Mouse (Mus musculus): ENCODE measurements around the gene Txn2. TPM values are rescaled to one million over a fixed set of nuclear protein-coding genes. Genes with fewer than 3 reads are reported as not detected.

Txn2 gene
- polyA plus RNA-seq, 1 experiment, result 253 TPM

DNA sequence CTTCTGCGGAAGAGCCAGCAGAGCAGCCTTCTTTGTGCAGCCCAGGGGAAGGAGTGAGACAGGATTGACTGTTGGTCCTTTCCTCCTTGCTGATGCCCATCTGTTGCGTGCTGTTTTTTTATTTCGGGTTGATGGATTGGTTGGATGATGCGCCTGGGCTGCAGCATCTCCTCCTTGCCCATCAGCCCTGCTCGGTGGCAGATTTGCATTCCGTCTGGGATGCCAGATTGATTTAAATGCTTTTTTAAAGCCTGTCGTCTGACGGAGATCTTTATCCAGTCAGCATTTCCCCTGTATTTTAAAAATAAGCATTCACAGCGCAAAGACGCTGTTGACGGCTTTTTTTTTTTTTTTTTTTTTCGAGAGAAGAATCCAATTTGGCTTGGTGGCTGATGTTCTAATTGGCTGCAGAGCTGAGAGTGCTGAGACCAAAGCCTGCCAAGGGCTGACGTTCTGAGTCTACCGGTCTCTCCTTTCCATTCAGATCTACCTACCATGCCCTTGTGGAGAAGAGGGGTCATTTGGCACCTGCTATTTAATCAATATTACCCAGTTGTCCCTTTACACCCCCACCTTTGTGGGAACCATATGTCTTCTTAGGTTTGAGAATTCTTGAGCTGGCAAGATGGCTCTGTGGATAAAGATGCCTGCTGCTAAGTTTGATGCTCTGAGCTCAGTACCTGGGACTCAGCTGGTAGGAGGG lies 7.0 kb upstream of the Txn2 start:
- 94% methylated on average over 14 of the region's 14 CpGs for WGBS
- peaks cover 5% of the 10 kb centered on the region for H3K4me1 ChIP-seq (replicated peaks; ENCODE audit: control insufficient read depth, insufficient read depth, low read length)
- no peaks in the 10 kb centered on the region for H3K36me3 ChIP-seq (ENCODE audit: control insufficient read depth, insufficient read depth, low read length)
- TF ChIP-seq CTCF (IDR thresholded peaks at IDR 0.05; ENCODE audit: borderline replicate concordance, control insufficient read depth, extremely low read depth, insufficient read depth, low read length, poor library complexity), result no peak
- no peak for TF ChIP-seq POLR2A (IDR thresholded peaks at IDR 0.05; ENCODE audit: control insufficient read depth, extremely low read depth, insufficient read depth, low read length, poor library complexity)
- H3K4me3 ChIP-seq (ENCODE audit: control insufficient read depth, insufficient read depth, low read length), result no peak overlapping the region
- H3K27me3 ChIP-seq (ENCODE audit: control insufficient read depth, insufficient read depth, low read length), result no peaks in the 10 kb centered on the region
- no peak overlapping the region for H3K27ac ChIP-seq (ENCODE audit: control insufficient read depth, insufficient read depth, low read length)
- DNase-seq, result no peak

DNA sequence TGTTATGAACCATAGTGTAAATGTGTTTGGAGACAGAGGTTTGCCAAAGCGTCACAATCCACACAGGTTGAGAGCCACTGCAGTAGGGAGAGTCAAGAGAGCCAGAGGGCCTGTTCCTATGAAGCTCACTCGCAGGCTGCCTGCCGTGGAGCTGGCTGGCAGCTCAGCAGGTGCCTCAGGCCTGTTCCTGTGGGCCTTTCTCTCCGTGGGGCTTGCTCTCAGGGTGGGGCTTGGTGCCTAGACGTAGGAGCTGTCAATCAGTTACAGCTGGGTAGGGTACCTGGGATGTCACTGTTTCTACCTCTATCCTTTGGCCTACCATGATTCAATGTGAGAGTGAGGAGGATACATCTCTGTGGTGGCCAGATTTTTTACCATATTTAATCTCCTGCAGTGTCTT lies 6.2 kb upstream of the Txn2 start:
- peaks cover 5% of the 10 kb centered on the region for H3K4me1 ChIP-seq (replicated peaks; ENCODE audit: control insufficient read depth, insufficient read depth, low read length)
- WGBS, result 82% methylated on average over 5 of the region's 5 CpGs
- H3K27ac ChIP-seq (ENCODE audit: control insufficient read depth, insufficient read depth, low read length), result no peak overlapping the region
- no peak for TF ChIP-seq CTCF (IDR thresholded peaks at IDR 0.05; ENCODE audit: borderline replicate concordance, control insufficient read depth, extremely low read depth, insufficient read depth, low read length, poor library complexity)
- no peak for TF ChIP-seq POLR2A (IDR thresholded peaks at IDR 0.05; ENCODE audit: control insufficient read depth, extremely low read depth, insufficient read depth, low read length, poor library complexity)
- DNase-seq, result no peak
- H3K36me3 ChIP-seq (ENCODE audit: control insufficient read depth, insufficient read depth, low read length), result no peaks in the 10 kb centered on the region
- no peaks in the 10 kb centered on the region for H3K27me3 ChIP-seq (ENCODE audit: control insufficient read depth, insufficient read depth, low read length)
- H3K4me3 ChIP-seq (ENCODE audit: control insufficient read depth, insufficient read depth, low read length), result no peak overlapping the region

GRCm38 (mm10) chr15:77934326-77934725 lies 5.5 kb upstream of the Txn2 start:
- Histone ChIP-seq H3K27me3 (ENCODE audit: control insufficient read depth, insufficient read depth, low read length) (no peaks in the 10 kb centered on the region), H3K4me1 (replicated peaks; ENCODE audit: control insufficient read depth, insufficient read depth, low read length) (peaks cover 6% of the 10 kb centered on the region), H3K4me3 (ENCODE audit: control insufficient read depth, insufficient read depth, low read length) (no peak overlapping the region), H3K36me3 (ENCODE audit: control insufficient read depth, insufficient read depth, low read length) (no peaks in the 10 kb centered on the region), H3K27ac (ENCODE audit: control insufficient read depth, insufficient read depth, low read length) (no peak overlapping the region)
- DNase-seq, result no peak
- no peak for TF ChIP-seq POLR2A (IDR thresholded peaks at IDR 0.05; ENCODE audit: control insufficient read depth, extremely low read depth, insufficient read depth, low read length, poor library complexity)
- TF ChIP-seq CTCF (IDR thresholded peaks at IDR 0.05; ENCODE audit: borderline replicate concordance, control insufficient read depth, extremely low read depth, insufficient read depth, low read length, poor library complexity), result no peak
- 38% methylated on average over 11 of the region's 11 CpGs for WGBS

- Histone ChIP-seq H3K27me3 (ENCODE audit: control insufficient read depth, insufficient read depth, low read length) (no peaks in the 10 kb centered on the region), H3K4me1 (replicated peaks; ENCODE audit: control insufficient read depth, insufficient read depth, low read length) (peaks cover 8% of the 10 kb centered on the region), H3K27ac (ENCODE audit: control insufficient read depth, insufficient read depth, low read length) (no peak overlapping the region), H3K36me3 (ENCODE audit: control insufficient read depth, insufficient read depth, low read length) (no peaks in the 10 kb centered on the region), H3K4me3 (ENCODE audit: control insufficient read depth, insufficient read depth, low read length) (no peak overlapping the region)
- DNase-seq, result peak; percentile 92
- no peak for TF ChIP-seq POLR2A (IDR thresholded peaks at IDR 0.05; ENCODE audit: control insufficient read depth, extremely low read depth, insufficient read depth, low read length, poor library complexity)
- TF ChIP-seq CTCF (IDR thresholded peaks at IDR 0.05; ENCODE audit: borderline replicate concordance, control insufficient read depth, extremely low read depth, insufficient read depth, low read length, poor library complexity), result peak; percentile 96
- WGBS, result 1% methylated on average over 14 of the region's 14 CpGs
Observed at GRCm38 (mm10) chr15:77933770-77934169, 5.0 kb upstream of the Txn2 start.

DNA sequence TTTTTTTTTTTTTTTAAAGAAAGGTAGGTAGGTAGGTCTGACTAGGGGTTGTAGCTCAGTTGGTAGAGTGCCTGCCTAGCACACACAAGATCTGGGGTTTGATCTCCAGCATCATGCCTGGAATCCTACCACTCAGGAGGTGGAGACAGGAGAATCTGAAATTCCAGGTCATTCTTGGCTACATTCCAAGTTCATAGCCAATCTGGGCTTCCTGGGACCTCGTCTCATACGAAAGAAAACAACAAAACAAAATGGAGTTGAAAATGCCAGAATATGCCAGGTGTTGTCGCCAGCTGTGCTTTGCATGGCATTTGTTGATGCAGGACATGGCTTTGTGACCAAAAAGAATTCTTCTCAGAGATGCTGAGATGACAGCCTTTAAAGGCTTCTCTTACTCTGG lies 4.4 kb upstream of the Txn2 start:
- WGBS, result 69% methylated on average over 3 of the region's 3 CpGs

DNA sequence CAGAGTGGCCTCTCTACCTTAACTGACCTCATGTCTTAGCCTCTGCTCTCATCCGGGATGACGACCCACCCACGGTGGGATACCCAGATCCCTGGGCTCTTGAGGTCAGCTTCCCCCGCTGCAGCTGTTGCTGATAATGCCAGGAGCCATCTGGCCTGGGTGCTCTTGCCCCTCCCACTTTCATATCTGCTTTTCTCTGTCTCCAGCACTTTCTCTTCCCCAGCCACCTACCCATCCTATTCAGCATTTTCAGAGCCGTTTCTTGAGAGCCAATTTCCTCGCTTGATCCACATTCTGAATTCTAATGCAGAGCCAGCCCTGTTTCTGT lies 2.8 kb upstream of the Txn2 start:
- Histone ChIP-seq H3K4me3 (ENCODE audit: control insufficient read depth, insufficient read depth, low read length) (no peak overlapping the region), H3K27me3 (ENCODE audit: control insufficient read depth, insufficient read depth, low read length) (no peaks in the 10 kb centered on the region), H3K27ac (ENCODE audit: control insufficient read depth, insufficient read depth, low read length) (no peak overlapping the region), H3K36me3 (ENCODE audit: control insufficient read depth, insufficient read depth, low read length) (no peaks in the 10 kb centered on the region; the same call in 1 of the 2 replicates), H3K4me1 (replicated peaks; ENCODE audit: control insufficient read depth, insufficient read depth, low read length) (peaks cover 13% of the 10 kb centered on the region)
- no peak for TF ChIP-seq CTCF (IDR thresholded peaks at IDR 0.05; ENCODE audit: borderline replicate concordance, control insufficient read depth, extremely low read depth, insufficient read depth, low read length, poor library complexity)
- no peak for TF ChIP-seq POLR2A (IDR thresholded peaks at IDR 0.05; ENCODE audit: control insufficient read depth, extremely low read depth, insufficient read depth, low read length, poor library complexity)
- WGBS, result 67% methylated on average over 6 of the region's 6 CpGs
- DNase-seq, result no peak

More for the DNA sequence above, 4.4 kb upstream of the Txn2 start:
- Histone ChIP-seq H3K27ac (ENCODE audit: control insufficient read depth, insufficient read depth, low read length) (no peak overlapping the region), H3K36me3 (ENCODE audit: control insufficient read depth, insufficient read depth, low read length) (no peaks in the 10 kb centered on the region), H3K27me3 (ENCODE audit: control insufficient read depth, insufficient read depth, low read length) (no peaks in the 10 kb centered on the region), H3K4me1 (replicated peaks; ENCODE audit: control insufficient read depth, insufficient read depth, low read length) (peaks cover 8% of the 10 kb centered on the region), H3K4me3 (ENCODE audit: control insufficient read depth, insufficient read depth, low read length) (no peak overlapping the region)
- no peak for DNase-seq
- TF ChIP-seq CTCF (IDR thresholded peaks at IDR 0.05; ENCODE audit: borderline replicate concordance, control insufficient read depth, extremely low read depth, insufficient read depth, low read length, poor library complexity) (no peak), POLR2A (IDR thresholded peaks at IDR 0.05; ENCODE audit: control insufficient read depth, extremely low read depth, insufficient read depth, low read length, poor library complexity) (no peak)
